Mouse (Mus musculus): ENCODE measurements around the gene Rtn2. TPM values are rescaled to one million over a fixed set of nuclear protein-coding genes. Genes with fewer than 3 reads are reported as not detected.

Gene Rtn2
- total RNA-seq, 1 experiment from 2014 or later = 6.0 TPM

DNA sequence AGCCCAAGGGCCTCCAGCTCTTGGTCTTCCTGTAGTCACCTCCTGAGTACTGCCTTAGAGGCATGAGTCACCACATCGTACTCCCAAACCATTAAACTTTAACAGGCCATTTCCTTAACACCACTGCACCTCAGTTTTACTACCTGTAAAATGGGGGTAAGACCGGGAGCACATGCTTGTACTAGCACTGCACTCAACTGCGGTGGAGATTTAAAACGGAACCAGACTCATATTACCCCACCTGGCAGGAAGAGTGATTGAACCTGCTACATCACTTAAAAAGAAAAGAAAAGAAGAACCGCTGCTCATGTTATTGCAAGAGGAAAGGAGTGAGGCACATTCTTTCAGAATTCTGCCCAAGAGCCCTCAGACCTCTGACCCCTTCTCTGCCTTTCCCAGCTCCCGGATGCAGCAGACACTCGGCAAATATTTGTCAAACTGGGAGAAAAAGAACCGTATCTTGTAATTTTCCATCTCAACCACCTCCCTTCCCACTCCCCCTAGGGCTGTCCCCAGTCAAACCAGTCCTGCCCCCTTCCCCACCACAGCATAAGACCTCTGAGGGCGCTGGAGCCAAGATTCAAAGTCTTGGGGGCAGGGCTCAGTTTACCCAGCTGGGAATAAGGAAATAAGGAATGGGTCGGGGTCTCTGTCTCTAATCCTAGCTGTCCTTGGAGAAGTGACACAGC lies 13.3 kb upstream of the Rtn2 start:
- no peak for DNase-seq

GRCm38 (mm10) chr7:19269721-19270441 lies 12.5 kb upstream of the Rtn2 start:
- DNase-seq = peak; percentile 82

DNA sequence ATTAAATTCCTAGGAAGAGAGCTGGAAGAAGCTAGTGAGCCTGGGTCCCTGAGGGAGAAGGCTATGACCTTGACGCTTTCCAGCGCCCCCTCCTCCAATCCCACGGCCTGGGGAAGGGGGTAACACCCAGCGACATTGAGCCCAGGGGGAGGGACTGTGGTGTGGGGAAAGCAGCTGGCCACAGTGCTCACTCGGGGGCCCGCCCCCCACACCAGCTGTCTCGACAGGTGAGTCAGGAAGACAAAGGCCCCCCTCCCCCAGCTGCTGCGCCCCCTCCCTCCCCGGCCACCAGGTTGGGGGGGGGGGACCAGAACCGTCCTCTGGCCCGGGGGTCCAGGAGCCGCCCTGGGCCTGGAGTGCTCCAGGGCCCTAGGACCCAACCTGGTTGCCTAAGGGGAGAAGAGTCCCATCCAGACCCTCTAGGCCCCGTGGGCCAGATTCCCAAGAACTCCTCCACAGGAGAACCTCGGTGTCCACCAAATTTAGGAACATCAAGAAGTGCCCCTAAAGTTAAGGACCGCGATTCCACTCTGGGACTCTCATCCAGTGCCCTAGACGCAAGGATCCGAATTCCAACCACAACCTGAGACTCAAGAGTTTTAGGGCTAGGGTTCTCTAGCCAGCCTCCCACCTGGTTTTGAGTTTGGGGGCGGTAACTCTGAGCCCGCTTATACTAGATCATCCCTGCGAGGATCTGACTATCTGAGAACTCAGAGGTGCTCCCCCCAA lies 11.8 kb upstream of the Rtn2 start:
- peak; percentile 43 for DNase-seq

DNA sequence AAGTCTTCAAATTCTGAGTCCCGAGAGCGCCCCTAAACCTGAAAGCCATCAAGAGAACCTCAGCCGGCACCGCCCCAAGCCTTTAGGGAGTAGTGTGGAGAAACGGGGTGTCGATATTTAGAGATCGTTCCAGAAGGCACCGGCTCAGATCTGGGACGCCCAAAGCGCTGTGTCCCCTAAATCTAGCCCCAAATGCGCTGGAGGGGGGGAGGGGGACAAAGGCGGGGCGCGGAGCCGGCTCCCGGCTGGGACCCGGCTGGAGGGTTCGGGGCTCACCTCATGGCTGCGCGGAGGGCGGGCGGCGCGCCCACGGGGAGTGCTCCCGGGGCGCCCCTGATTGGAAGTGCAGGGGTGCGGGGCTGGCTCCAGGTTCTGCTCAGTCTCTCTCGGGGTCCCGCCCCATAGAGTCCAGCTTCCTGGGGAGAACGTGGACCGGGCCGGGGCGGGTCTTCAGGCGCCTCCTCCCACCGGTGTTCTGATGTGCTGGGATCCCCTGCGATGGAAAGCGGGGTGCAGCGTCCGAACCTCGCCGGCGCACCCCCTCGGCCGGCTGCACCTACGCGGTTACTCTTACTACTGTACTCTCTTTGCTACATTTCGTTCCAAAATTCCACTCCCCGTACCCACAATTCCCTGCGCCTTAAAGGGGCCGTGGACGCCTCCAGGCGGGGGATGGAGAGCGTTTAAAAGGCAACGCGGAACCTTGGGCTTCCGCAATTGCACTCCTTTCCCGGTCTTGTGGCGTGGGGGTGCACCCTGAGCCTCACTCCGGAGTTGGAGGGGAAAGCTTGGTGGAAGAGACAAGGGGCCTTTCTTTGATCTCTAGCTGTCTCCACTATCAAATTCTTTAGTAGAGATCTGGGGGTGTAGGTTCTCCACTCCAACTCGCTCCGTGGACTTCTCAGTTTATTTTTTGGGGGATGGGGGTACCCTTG lies 10.9 kb upstream of the Rtn2 start, which contains the start of gene Vasp:
Vasp (minus strand) TSS at position 580 of the 935 bp plus-strand sequence.
- DNase-seq = peak; percentile 92

- DNase-seq = peak; percentile 87
Measured at GRCm38 (mm10) chr7:19272173-19272764, 10.2 kb upstream of the Rtn2 start.

- no peak for DNase-seq
Measured at GRCm38 (mm10) chr7:19276253-19276652, 6.2 kb upstream of the Rtn2 start.

GRCm38 (mm10) chr7:19279052-19279451 lies 3.4 kb upstream of the Rtn2 start:
- no peak for DNase-seq

DNA sequence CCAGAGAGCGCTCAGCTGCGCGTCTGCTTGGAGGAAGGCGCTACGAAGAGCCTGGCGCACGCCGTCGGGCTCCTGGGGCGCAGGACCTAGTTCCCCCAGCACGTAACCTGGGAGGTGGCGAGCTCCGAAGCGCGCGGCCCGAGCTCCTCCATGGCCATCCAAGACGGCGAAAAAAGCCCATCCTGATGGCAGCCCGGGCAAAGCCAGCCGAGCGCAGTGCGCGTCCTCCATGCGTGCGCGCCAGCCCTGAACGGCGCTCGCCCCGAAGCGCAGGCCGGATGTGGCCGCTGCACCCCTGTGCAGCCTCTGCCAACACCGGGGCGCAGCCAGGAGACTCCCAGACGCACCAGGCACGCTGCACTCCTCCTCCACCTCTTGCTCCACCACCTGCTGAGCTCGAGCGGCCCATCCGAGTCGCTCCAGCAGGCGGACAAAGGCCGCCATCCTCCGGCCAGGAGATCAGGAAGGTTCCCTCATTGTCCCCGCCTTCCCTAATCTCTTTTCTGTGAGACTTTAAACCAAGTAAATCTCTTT lies 2.8 kb upstream of the Rtn2 start, which contains the start of gene Ppm1n:
Ppm1n (minus strand) TSS at position 484 of the 534 bp plus-strand sequence.
- no peak for DNase-seq

GRCm38 (mm10) chr7:19281680-19282304 lies 632 bp upstream of the Rtn2 start:
- DNase-seq = peak; percentile 70

DNA sequence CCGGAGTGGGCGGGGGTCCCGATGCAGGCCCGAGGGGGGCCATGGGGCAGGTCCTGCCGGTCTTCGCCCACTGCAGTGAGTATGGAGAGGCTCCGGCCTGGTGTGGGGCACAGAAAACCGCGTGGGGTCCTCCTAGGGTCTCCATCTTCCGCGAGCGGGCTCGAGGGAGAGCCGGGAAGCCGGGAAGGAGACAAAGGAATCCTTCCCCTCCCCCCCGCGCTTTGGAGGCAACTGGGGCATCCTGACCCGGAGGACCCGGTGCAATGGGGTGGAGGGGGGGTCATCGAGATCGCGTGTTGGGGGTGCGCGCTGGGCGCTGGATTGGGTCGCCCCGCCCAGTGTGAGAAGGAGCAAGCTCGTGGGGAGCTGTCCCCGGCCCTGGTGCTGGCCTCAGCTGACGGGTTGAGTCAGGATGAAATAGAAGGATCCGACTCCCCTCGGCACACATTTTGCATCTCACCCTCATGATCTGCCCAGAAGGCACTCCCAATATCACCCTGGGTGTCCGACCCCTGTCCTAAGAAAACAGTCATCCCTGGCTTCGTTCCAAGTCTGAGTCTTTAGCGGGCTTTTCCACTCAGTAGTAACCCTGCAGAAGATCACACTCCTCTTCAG lies 474 bp downstream of the Rtn2 start:
- peak; percentile 87 for DNase-seq

GRCm38 (mm10) chr7:19283406-19283804 lies 981 bp downstream of the Rtn2 start:
- no peak for DNase-seq

- DNase-seq = peak; percentile 69
Measured at GRCm38 (mm10) chr7:19284763-19285162, 2.3 kb downstream of the Rtn2 start.

GRCm38 (mm10) chr7:19290969-19291596 lies 8.7 kb downstream of the Rtn2 start:
- DNase-seq = peak; percentile 53

- DNase-seq = peak; percentile 97
Measured at GRCm38 (mm10) chr7:19295503-19296185, 13.2 kb downstream of the Rtn2 start.

DNA sequence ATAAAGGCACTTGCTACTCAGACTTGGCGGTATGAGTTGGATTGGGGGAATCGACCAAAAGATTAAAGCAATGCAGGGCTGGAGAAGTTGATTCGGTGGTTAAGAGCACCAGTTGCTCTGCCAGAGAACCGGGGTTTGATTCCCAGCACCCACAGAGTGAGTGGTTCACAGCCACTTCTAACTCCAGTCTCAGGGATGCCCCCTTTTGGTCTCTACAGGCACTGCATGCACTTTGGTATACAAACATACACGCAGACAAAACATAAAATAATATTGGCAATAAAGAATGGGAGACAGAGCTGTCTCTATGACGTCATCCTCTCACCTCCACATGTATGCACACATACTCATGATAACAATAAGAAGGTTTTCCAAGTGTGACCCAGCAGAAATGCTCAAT lies 14.6 kb downstream of the Rtn2 start:
- no peak for DNase-seq

DNA sequence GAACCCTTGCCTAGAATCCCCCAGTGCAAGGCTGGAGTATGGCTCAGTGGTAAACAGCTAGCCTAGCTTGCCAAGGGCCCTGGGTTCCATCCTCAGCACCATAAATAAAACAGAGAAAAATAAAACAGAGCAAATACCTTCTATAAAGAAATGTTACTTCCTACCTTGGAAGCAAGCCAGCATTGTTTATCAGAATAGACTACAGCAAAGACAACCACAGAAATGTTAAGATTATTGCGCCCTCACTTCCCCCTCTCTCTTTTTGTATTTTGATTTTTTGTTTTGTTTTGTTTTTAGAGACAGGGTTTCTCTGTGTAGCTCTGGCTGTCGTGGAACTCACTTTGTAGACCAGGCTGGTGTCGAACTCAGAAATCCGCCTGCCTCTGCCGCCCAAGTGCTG lies 15.4 kb downstream of the Rtn2 start:
- DNase-seq = no peak

DNA sequence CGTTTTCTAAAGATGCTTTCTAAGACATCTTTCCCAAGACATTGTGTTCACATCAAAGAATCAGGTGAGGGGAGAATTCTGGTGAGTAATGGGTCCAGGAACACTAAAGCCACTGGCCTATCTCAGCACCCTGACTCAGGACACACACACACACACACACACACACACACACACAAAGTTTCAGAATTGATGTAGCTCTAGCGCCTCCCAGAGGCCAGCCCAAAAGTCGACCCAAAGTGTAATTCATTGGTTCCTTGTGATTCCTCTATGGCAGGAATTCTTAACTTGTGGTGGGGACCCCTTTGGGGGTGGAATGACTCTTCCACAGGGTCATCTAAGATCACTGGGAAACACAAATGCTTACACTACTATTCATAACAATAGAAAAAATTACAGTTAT lies 16.8 kb downstream of the Rtn2 start:
- peak; percentile 69 for DNase-seq

DNA sequence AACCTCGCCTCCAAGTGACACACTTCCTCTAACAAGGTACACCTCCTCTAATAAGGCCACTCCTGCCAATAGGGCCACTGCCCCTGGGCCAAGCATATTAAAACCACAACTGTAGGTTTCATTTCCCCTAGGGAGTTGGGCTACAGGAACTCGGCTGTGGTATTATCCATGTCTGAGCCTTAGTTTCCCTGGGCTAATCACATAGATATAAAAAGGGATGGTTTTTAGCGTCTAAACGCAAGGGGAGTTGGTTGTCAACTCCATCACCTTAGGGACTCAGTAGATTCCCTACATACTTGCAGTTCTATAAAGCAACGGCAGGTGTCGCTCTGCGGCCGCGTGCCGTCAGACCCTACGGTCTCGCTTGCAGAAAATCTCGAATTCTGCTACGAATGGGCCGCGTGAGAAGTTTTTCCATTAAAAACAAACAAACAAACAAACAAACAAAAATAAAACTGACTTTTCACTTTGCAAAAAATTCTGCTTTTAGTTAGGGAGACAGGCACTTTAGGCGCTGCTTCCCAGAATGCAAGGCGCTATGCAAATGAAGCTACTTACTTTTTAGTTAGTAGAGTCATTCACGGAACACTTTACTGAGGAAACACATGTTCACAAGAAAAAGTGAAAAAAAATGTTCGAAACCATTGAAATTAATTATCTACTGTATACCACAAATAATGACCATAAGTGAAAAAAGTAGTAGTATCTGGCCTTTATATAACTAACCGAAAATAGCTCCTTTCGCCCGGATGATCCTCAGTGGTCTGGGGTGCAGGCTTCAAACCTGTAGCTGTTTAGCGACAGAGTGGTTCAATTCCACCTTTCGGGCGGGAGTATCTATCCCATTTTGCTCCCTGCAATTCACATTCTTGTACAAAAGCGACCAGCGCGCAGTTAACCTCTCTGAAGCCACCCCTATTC lies 18.3 kb downstream of the Rtn2 start:
- peak; percentile 83 for DNase-seq

All from adrenal gland, postnatal 14 days (tissue).